Mouse (Mus musculus) stomach, postnatal 0 days (tissue): ENCODE data around the gene Unc5b.

Source experiments
- CTCF ChIP-seq: IDR thresholded peaks from 2 replicates; pipeline ENCODE4 v1.5.1; 2016; ENCODE audit warnings: antibody characterized with exemption, low read depth, mild to moderate bottlenecking, moderate library complexity
- EP300 ChIP-seq: optimal IDR thresholded peaks from 2 replicates; pipeline ENCODE3; 2016; ENCODE audit warnings: antibody characterized with exemption

- TF ChIP-seq CTCF (peak; percentile 67), EP300 (no peak)
Observed at GRCm38 (mm10) chr10:60775473-60775872, 55.9 kb downstream of the Unc5b start.
